Mouse (Mus musculus): Measurements from ENCODE around the gene Vps35.

The Vps35 gene

GRCm38 (mm10) chr8:85299434-85300077 lies at the start of gene Vps35, which contains the start of gene Orc6:
Gene Vps35 (minus strand): TSS chr8:85299802.
Gene Orc6 (plus strand): TSS chr8:85299632.
- DNase-seq (ENCODE audit: low spot score), result peak; percentile 94

GRCm38 (mm10) chr8:85339871-85340573 lies 40.4 kb upstream of the Vps35 start:
- DNase-seq (ENCODE audit: low spot score), result no peak

- DNase-seq (ENCODE audit: low spot score), result no peak
Observed at GRCm38 (mm10) chr8:85337681-85338080, 38.1 kb upstream of the Vps35 start.

GRCm38 (mm10) chr8:85336211-85336933 lies 36.8 kb upstream of the Vps35 start:
- DNase-seq (ENCODE audit: low spot score), result no peak

GRCm38 (mm10) chr8:85335105-85335504 lies 35.5 kb upstream of the Vps35 start:
- no peak for DNase-seq (ENCODE audit: low spot score)

- DNase-seq (ENCODE audit: low spot score), result no peak
Observed at GRCm38 (mm10) chr8:85329506-85329905, 29.9 kb upstream of the Vps35 start.

GRCm38 (mm10) chr8:85327036-85327435 lies 27.4 kb upstream of the Vps35 start:
- no peak for DNase-seq (ENCODE audit: low spot score)

- DNase-seq (ENCODE audit: low spot score), result no peak
Observed at GRCm38 (mm10) chr8:85323084-85323483, 23.5 kb upstream of the Vps35 start.

GRCm38 (mm10) chr8:85321981-85322380 lies 22.4 kb upstream of the Vps35 start:
- DNase-seq (ENCODE audit: low spot score), result peak; percentile 40

- DNase-seq (ENCODE audit: low spot score), result no peak
Observed at GRCm38 (mm10) chr8:85318534-85318933, 18.9 kb upstream of the Vps35 start.

- no peak for DNase-seq (ENCODE audit: low spot score)
Observed at GRCm38 (mm10) chr8:85313036-85313435, 13.4 kb upstream of the Vps35 start.

GRCm38 (mm10) chr8:85311743-85312142 lies 12.1 kb upstream of the Vps35 start:
- no peak for DNase-seq (ENCODE audit: low spot score)

GRCm38 (mm10) chr8:85308564-85308963 lies 9.0 kb upstream of the Vps35 start:
- no peak for DNase-seq (ENCODE audit: low spot score)

GRCm38 (mm10) chr8:85303531-85303930 lies 3.9 kb upstream of the Vps35 start:
- no peak for DNase-seq (ENCODE audit: low spot score)

GRCm38 (mm10) chr8:85302931-85303330 lies 3.3 kb upstream of the Vps35 start:
- no peak for DNase-seq (ENCODE audit: low spot score)

GRCm38 (mm10) chr8:85301941-85302340 lies 2.3 kb upstream of the Vps35 start:
- DNase-seq (ENCODE audit: low spot score), result no peak

GRCm38 (mm10) chr8:85298600-85299433 lies 785 bp downstream of the Vps35 start:
- no peak for DNase-seq (ENCODE audit: low spot score)

GRCm38 (mm10) chr8:85286846-85287245 lies 12.8 kb downstream of the Vps35 start:
- no peak for DNase-seq (ENCODE audit: low spot score)

- no peak for DNase-seq (ENCODE audit: low spot score)
Observed at GRCm38 (mm10) chr8:85227297-85227696, 72.3 kb downstream of the Vps35 start.

GRCm38 (mm10) chr8:85225688-85226087 lies 73.9 kb downstream of the Vps35 start, which contains the start of gene Olfr371:
Gene Olfr371 (plus strand): TSS chr8:85225988.
- no peak for DNase-seq (ENCODE audit: low spot score)

- no peak for DNase-seq (ENCODE audit: low spot score)
Observed at GRCm38 (mm10) chr8:85220992-85221391, 78.6 kb downstream of the Vps35 start.

GRCm38 (mm10) chr8:85220220-85220619 lies 79.4 kb downstream of the Vps35 start:
- DNase-seq (ENCODE audit: low spot score), result no peak

Data from urinary bladder, postnatal 25 days (tissue).